Mouse (Mus musculus) duodenum, adult 2 months (tissue): ENCODE measurements around the gene Ano3. TPM values are rescaled to one million over a fixed set of nuclear protein-coding genes. Genes with fewer than 3 reads are reported as not detected.

Experiments used
- polyA plus RNA-seq: library from polyadenylated mRNA; depleted of rRNA; stranded (reverse); fragments of >200 nt; gene quantifications from 2 replicates; pipeline ENCODE4 v1.2.3, GENCODE M21; 2012; ENCODE audit warnings: low replicate concordance; rRNA removed

Ano3 gene
- not detected in 2 replicates for polyA plus RNA-seq

GRCm38 (mm10) chr2:110950823-110951222 is at the start of gene Ano3:
Gene Ano3 (minus strand): TSS chr2:110950923.

GRCm38 (mm10) chr2:110721290-110721753 is 229.4 kb downstream of the Ano3 start, which contains the start of gene Muc15:
Gene Muc15 (plus strand): TSS chr2:110721340.

Other genes with a start within 250 kb of the Ano3 start
- not detected in 2 replicates for gene Muc15, start 229.6 kb downstream of the Ano3 start, polyA plus RNA-seq
- gene Gm13941, start 155.1 kb upstream of the Ano3 start, polyA plus RNA-seq, result not detected in 2 replicates
- not detected in 2 replicates for gene Gm15130, start 202.0 kb upstream of the Ano3 start, polyA plus RNA-seq